Mouse (Mus musculus): Measurements from ENCODE around the gene B3gnt6. TPM values are rescaled to one million over a fixed set of nuclear protein-coding genes. Genes with fewer than 3 reads are reported as not detected.

Gene B3gnt6
- 0.17 and 0.24 TPM in 2 replicates for polyA plus RNA-seq (2015; fragmentation: Nextera tagmentation; extraction: Ambion mirVana)

DNA sequence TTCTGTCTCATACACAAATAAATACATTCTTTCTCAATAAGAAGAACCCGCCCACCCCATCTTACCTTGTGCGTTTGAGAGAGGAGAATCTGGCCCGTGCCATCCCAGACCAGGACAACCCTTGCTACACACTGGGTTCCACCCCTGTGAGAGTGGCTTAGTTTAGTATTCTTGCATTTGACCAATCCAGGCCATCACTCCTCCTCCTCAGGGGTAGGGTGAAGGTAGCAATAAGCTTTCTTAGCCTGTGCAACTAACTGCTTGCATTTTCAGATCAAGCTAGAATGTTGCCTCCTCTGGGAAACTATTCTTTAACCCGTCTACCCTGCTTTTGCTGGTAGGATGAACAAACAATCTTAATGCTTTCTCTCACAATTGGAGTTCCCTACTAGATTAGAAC, at the start of gene B3gnt6:
Gene B3gnt6 (minus strand): TSS at position 101 of the 400 bp plus-strand sequence.
- Histone ChIP-seq H3K36me3 (ENCODE audit: control insufficient read depth, insufficient read depth) (no peaks in the 10 kb centered on the region), H3K9ac (ENCODE audit: low read length) (no peak within 1 kb of the TSS), H3K4me3 (ENCODE audit: low read length) (no peak within 1 kb of the TSS), H3K4me2 (ENCODE audit: low read depth, low read length) (no peak within 1 kb of the TSS), H3K9me3 (replicated peaks; ENCODE audit: control insufficient read depth, low read length) (no peaks in the 10 kb centered on the region), H3K4me1 (ENCODE audit: control insufficient read depth, insufficient read depth, low read length) (peaks cover 2% of the 10 kb centered on the region), H3K27me3 (ENCODE audit: control insufficient read depth, insufficient read depth, low read length) (peaks cover 14% of the 10 kb centered on the region), H3K27ac (ENCODE audit: low read length) (no peak within 1 kb of the TSS)
- 92% methylated on average over 4 of the region's 4 CpGs for WGBS
- no peak for ATAC-seq (replicated peaks; ENCODE audit: extremely low read depth, insufficient read depth, low FRiP score)

DNA sequence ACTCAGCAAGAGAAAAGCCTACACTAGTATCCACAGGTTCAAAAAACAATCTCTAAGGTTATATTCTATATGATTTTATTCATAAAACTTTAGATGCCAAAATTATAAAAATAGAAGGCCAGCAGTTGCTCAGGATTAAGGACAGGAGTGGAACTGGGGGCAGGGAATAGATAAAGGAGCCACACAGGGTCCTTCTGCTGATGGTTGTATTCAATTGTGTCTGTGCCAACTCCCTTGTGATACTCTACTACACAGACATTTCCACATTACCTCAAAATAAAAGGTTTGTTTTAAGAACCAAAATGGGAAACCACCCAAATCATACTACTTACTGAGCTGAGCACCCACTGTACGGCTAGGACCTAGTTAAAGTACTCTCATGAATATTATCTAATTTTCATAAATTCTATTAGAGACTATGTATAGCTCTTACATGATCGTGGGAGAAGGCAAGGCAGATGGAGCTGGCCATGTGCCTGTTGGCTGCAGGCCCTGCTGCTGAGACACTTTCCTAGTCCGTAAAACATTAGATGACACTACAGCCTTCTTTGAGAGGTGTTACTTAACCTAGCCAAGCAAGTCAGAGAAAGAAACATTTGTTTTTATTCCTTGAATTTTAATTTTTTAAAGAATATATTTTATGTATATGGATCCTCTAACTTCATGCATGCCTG, 37.5 kb upstream of the B3gnt6 start:
- Histone ChIP-seq H3K9me3 (replicated peaks; ENCODE audit: control insufficient read depth, low read length) (no peaks in the 10 kb centered on the region), H3K4me2 (ENCODE audit: low read depth, low read length) (no peak overlapping the region), H3K4me3 (ENCODE audit: low read length) (no peak overlapping the region), H3K36me3 (ENCODE audit: control insufficient read depth, insufficient read depth) (no peaks in the 10 kb centered on the region), H3K27me3 (ENCODE audit: control insufficient read depth, insufficient read depth, low read length) (no peaks in the 10 kb centered on the region), H3K27ac (ENCODE audit: low read length) (peak overlapping the region; percentile 27; the same call in 1 of the 2 replicates), H3K4me1 (ENCODE audit: control insufficient read depth, insufficient read depth, low read length) (peaks cover 5% of the 10 kb centered on the region), H3K9ac (ENCODE audit: low read length) (no peak overlapping the region)
- ATAC-seq (replicated peaks; ENCODE audit: extremely low read depth, insufficient read depth, low FRiP score) = peak; percentile 60; the same call in 1 of the 2 replicates
- WGBS = 32% methylated on average over 3 of the region's 3 CpGs

DNA sequence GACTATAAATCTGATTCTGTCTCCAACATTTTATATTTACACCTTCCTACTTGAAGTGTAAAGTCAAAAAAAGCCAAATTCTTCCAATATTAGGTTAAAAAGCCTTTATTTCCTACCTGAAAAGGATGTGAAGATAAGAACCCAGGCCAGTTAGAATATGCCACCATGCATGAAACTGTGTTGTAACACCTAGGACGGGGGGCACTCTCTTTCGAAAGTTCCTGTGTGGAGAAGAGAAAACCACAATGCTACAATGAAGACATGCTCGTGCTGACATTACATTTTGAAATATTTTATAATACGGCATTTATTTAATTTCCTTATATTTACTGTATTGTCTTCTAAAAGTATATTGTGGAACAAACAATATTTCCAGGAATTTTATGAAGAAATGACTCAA, 24.5 kb upstream of the B3gnt6 start:
- no peak for ATAC-seq (replicated peaks; ENCODE audit: extremely low read depth, insufficient read depth, low FRiP score)
- Histone ChIP-seq H3K27me3 (ENCODE audit: control insufficient read depth, insufficient read depth, low read length) (no peaks in the 10 kb centered on the region), H3K36me3 (ENCODE audit: control insufficient read depth, insufficient read depth) (no peaks in the 10 kb centered on the region), H3K27ac (ENCODE audit: low read length) (no peak overlapping the region), H3K4me2 (ENCODE audit: low read depth, low read length) (no peak overlapping the region), H3K9ac (ENCODE audit: low read length) (no peak overlapping the region), H3K4me3 (ENCODE audit: low read length) (no peak overlapping the region), H3K4me1 (ENCODE audit: control insufficient read depth, insufficient read depth, low read length) (no peaks in the 10 kb centered on the region), H3K9me3 (replicated peaks; ENCODE audit: control insufficient read depth, low read length) (no peaks in the 10 kb centered on the region)
- WGBS = 92% methylated on average over 4 of the region's 4 CpGs

- Histone ChIP-seq H3K36me3 (ENCODE audit: control insufficient read depth, insufficient read depth) (peaks cover 2% of the 10 kb centered on the region; the same call in 1 of the 2 replicates), H3K9ac (ENCODE audit: low read length) (no peak overlapping the region), H3K4me2 (ENCODE audit: low read depth, low read length) (no peak overlapping the region), H3K27me3 (ENCODE audit: control insufficient read depth, insufficient read depth, low read length) (no peaks in the 10 kb centered on the region), H3K4me3 (ENCODE audit: low read length) (no peak overlapping the region), H3K27ac (ENCODE audit: low read length) (no peak overlapping the region), H3K9me3 (replicated peaks; ENCODE audit: control insufficient read depth, low read length) (no peaks in the 10 kb centered on the region), H3K4me1 (ENCODE audit: control insufficient read depth, insufficient read depth, low read length) (no peaks in the 10 kb centered on the region)
- no peak for ATAC-seq (replicated peaks; ENCODE audit: extremely low read depth, insufficient read depth, low FRiP score)
Measured at GRCm38 (mm10) chr7:98216713-98217112, 17.4 kb upstream of the B3gnt6 start.

GRCm38 (mm10) chr7:98202946-98203345, 3.7 kb upstream of the B3gnt6 start:
- H3K27ac ChIP-seq (ENCODE audit: low read length) = no peak overlapping the region
- ATAC-seq (replicated peaks; ENCODE audit: extremely low read depth, insufficient read depth, low FRiP score) = no peak
- H3K9ac ChIP-seq (ENCODE audit: low read length) = no peak overlapping the region
- no peaks in the 10 kb centered on the region for H3K36me3 ChIP-seq (ENCODE audit: control insufficient read depth, insufficient read depth)
- H3K27me3 ChIP-seq (ENCODE audit: control insufficient read depth, insufficient read depth, low read length) = no peaks in the 10 kb centered on the region
- H3K4me3 ChIP-seq (ENCODE audit: low read length) = no peak overlapping the region
- no peak overlapping the region for H3K4me2 ChIP-seq (ENCODE audit: low read depth, low read length)
- 74% methylated on average over 4 of the region's 4 CpGs for WGBS
- no peaks in the 10 kb centered on the region for H3K9me3 ChIP-seq (replicated peaks; ENCODE audit: control insufficient read depth, low read length)
- H3K4me1 ChIP-seq (ENCODE audit: control insufficient read depth, insufficient read depth, low read length) = no peaks in the 10 kb centered on the region; the same call in 1 of the 2 replicates

- no peak overlapping the region for H3K27ac ChIP-seq (ENCODE audit: low read length)
- H3K4me2 ChIP-seq (ENCODE audit: low read depth, low read length) = no peak overlapping the region
- H3K9ac ChIP-seq (ENCODE audit: low read length) = no peak overlapping the region
- no peaks in the 10 kb centered on the region for H3K27me3 ChIP-seq (ENCODE audit: control insufficient read depth, insufficient read depth, low read length)
- no peak for ATAC-seq (replicated peaks; ENCODE audit: extremely low read depth, insufficient read depth, low FRiP score)
- WGBS = 77% methylated on average over 5 of the region's 5 CpGs
- no peak overlapping the region for H3K4me3 ChIP-seq (ENCODE audit: low read length)
- H3K36me3 ChIP-seq (ENCODE audit: control insufficient read depth, insufficient read depth) = no peaks in the 10 kb centered on the region
- H3K4me1 ChIP-seq (ENCODE audit: control insufficient read depth, insufficient read depth, low read length) = no peaks in the 10 kb centered on the region
- no peaks in the 10 kb centered on the region for H3K9me3 ChIP-seq (replicated peaks; ENCODE audit: control insufficient read depth, low read length)
Measured at GRCm38 (mm10) chr7:98201493-98202028, 2.3 kb upstream of the B3gnt6 start.

- no peak for ATAC-seq (replicated peaks; ENCODE audit: extremely low read depth, insufficient read depth, low FRiP score)
Measured at GRCm38 (mm10) chr7:98200396-98200795, 1.1 kb upstream of the B3gnt6 start.

DNA sequence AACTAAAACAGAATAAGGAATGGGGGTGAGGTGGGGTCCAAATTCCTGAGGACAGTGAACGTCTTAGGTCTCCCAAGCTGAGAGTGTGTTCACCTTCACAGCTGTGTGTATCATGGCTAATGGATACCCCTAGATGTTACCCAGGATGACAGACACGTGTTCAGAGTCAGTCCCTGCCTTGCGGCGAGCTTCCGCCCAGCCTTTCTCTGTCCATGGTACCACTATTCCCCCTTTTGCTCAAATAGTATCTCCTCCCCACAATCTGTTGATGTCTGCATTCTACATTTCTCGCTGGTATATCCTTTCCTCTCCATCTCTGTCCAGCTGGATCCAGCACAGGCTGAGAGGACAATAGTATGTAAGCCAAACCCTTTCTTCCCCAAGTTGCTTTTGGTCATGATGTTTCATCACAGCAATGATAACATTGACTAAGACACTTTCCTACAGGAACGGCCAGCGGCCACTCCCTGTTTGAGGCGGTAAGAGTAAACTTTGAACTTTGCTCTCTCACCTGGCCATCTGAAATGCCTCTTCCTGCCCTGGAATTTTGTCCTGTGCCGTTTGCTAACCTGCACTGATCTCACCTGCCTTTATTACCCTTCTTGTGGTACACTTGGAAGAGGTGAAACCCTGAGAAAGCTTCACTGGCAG, 4.0 kb downstream of the B3gnt6 start:
- Histone ChIP-seq H3K4me2 (ENCODE audit: low read depth, low read length) (no peak overlapping the region), H3K9me3 (replicated peaks; ENCODE audit: control insufficient read depth, low read length) (no peaks in the 10 kb centered on the region), H3K4me3 (ENCODE audit: low read length) (no peak overlapping the region), H3K9ac (ENCODE audit: low read length) (no peak overlapping the region), H3K27me3 (ENCODE audit: control insufficient read depth, insufficient read depth, low read length) (peaks cover 42% of the 10 kb centered on the region), H3K36me3 (ENCODE audit: control insufficient read depth, insufficient read depth) (no peaks in the 10 kb centered on the region), H3K4me1 (ENCODE audit: control insufficient read depth, insufficient read depth, low read length) (peaks cover 12% of the 10 kb centered on the region), H3K27ac (ENCODE audit: low read length) (no peak overlapping the region)
- WGBS = 34% methylated on average over 10 of the region's 10 CpGs
- ATAC-seq (replicated peaks; ENCODE audit: extremely low read depth, insufficient read depth, low FRiP score) = no peak

More at GRCm38 (mm10) chr7:98200396-98200795, 1.1 kb upstream of the B3gnt6 start:
- Histone ChIP-seq H3K4me1 (ENCODE audit: control insufficient read depth, insufficient read depth, low read length) (no peaks in the 10 kb centered on the region), H3K9ac (ENCODE audit: low read length) (no peak overlapping the region), H3K9me3 (replicated peaks; ENCODE audit: control insufficient read depth, low read length) (no peaks in the 10 kb centered on the region), H3K4me3 (ENCODE audit: low read length) (no peak overlapping the region), H3K27me3 (ENCODE audit: control insufficient read depth, insufficient read depth, low read length) (peaks cover 4% of the 10 kb centered on the region), H3K4me2 (ENCODE audit: low read depth, low read length) (no peak overlapping the region), H3K36me3 (ENCODE audit: control insufficient read depth, insufficient read depth) (no peaks in the 10 kb centered on the region), H3K27ac (ENCODE audit: low read length) (no peak overlapping the region)
- WGBS = 78% methylated on average over 3 of the region's 3 CpGs

All from heart, embryonic 16.5 days (tissue).